Mouse (Mus musculus): ENCODE results near the gene Cxcl2. TPM values are rescaled to one million over a fixed set of nuclear protein-coding genes. Genes with fewer than 3 reads are reported as not detected.

Gene Cxcl2
- total RNA-seq, 2 experiments from 2014 or later: 7.3 to 27.4 TPM

Other genes starting within 250 kb of the Cxcl2 start
- gene Cxcl5, start 144.5 kb upstream of the Cxcl2 start, total RNA-seq (2015): not detected in 2 replicates
- gene Cxcl5, start 144.5 kb upstream of the Cxcl2 start, total RNA-seq (2017): not detected in 2 replicates
- 0.66 TPM in 1 of 2 replicates, not detected in the other for gene Ppbp, start 135.4 kb upstream of the Cxcl2 start, total RNA-seq (2015)
- not detected in 2 replicates for gene Ppbp, start 135.4 kb upstream of the Cxcl2 start, total RNA-seq (2017)
- gene Pf4, start 131.4 kb upstream of the Cxcl2 start, total RNA-seq (2015): 0.64 and 3.3 TPM in 2 replicates
- gene Pf4, start 131.4 kb upstream of the Cxcl2 start, total RNA-seq (2017): 1.2 and 2.2 TPM in 2 replicates
- not detected in 2 replicates for gene Cxcl3, start 117.8 kb upstream of the Cxcl2 start, total RNA-seq (2015)
- not detected in 2 replicates for gene Cxcl3, start 117.8 kb upstream of the Cxcl2 start, total RNA-seq (2017)
- not detected in 2 replicates for gene Cxcl15, start 109.3 kb upstream of the Cxcl2 start, total RNA-seq (2015)
- gene Cxcl15, start 109.3 kb upstream of the Cxcl2 start, total RNA-seq (2017): not detected in 2 replicates
- not detected in 2 replicates for gene Cxcl1, start 12.6 kb upstream of the Cxcl2 start, total RNA-seq (2015)
- gene Cxcl1, start 12.6 kb upstream of the Cxcl2 start, total RNA-seq (2017): not detected in 2 replicates
- gene Mthfd2l, start 27.2 kb downstream of the Cxcl2 start, total RNA-seq (2015): 12.6 and 14.6 TPM in 2 replicates
- 5.8 and 10.6 TPM in 2 replicates for gene Mthfd2l, start 27.2 kb downstream of the Cxcl2 start, total RNA-seq (2017)
- gene Epgn, start 123.6 kb downstream of the Cxcl2 start, total RNA-seq (2015): 0.20 TPM in 1 of 2 replicates, not detected in the other
- gene Epgn, start 123.6 kb downstream of the Cxcl2 start, total RNA-seq (2017): 0.29 TPM in 1 of 2 replicates, not detected in the other
- not detected in 2 replicates for gene Ereg, start 170.8 kb downstream of the Cxcl2 start, total RNA-seq (2015)
- gene Ereg, start 170.8 kb downstream of the Cxcl2 start, total RNA-seq (2017): not detected in 2 replicates
- gene Areg, start 235.7 kb downstream of the Cxcl2 start, total RNA-seq (2015): 0.27 TPM in 1 of 2 replicates, not detected in the other
- not detected in 2 replicates for gene Areg, start 235.7 kb downstream of the Cxcl2 start, total RNA-seq (2017)